Mouse (Mus musculus) left cerebral cortex, postnatal 25 days (tissue): ENCODE measurements around the gene Aamp. TPM values are rescaled to one million over a fixed set of nuclear protein-coding genes. Genes with fewer than 3 reads are reported as not detected.

Experiments used
- DNase-seq, 2 experiments: peaks; one replicate each; pipeline ENCODE4 v3.0.0; 2022; ENCODE audit warnings: low spot score in 2 of 2, mixed read lengths in 1 of 2
- intact Hi-C: fragments of 180-260 bp; cut with DNase I; formaldehyde crosslinking; loops from one replicate; pipeline ENCODE4 v1.15.1; 2025
- total RNA-seq, 2 experiments: library from RNA; stranded (reverse); gene quantifications; 2 replicates each; pipeline ENCODE4 v1.2.3; 2021

Gene Aamp
- total RNA-seq, 2 experiments from 2014 or later = 137 to 139 TPM

GRCm38 (mm10) chr1:74302835-74303234, 18.3 kb upstream of the Aamp start:
- intact Hi-C loops = no loop called here
- no peak for DNase-seq

DNA sequence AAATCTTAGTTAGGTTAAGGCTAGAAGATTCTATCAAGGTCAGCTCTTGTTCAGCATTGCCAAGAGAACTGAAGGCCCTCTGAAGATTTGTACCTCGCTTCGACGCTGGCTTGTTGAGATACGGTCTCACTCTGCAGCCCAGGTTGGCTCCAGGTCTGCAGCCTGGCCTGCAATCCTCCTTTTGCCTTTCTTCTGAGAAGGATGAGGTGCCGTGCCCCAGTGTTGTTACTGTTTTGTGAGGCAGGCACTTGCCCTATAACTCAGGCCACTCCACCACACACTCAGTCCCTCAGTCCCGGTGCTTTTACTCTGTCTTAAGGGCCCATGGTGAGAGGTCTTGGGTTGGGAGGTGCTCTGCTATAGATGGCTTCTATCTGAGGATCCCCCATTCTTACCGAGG, 17.7 kb upstream of the Aamp start:
- no peak for DNase-seq
- intact Hi-C loops = no loop called here

- intact Hi-C loops = no loop called here
- DNase-seq = no peak
These were observed 16.0 kb upstream of the Aamp start for GRCm38 (mm10) chr1:74300347-74301110.

DNA sequence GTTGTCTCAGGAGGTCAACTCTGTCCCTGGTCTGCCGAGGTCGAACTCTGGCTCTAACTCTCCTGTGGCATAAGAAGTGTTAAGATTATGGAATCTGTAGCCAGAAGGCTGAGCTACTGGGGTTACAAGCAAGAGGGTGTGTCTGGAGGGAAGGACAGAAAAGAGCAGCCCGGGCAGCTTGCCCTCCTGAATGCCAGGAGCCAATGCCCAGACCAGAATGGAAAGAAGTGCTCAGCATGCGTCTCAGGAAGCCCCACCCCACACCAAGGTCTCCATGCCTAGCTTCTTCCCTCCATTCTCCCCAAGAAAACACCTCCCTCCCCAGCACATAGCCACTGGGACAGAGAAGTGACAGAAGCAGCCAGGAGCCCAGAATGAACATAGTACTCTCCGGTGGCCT, 14.5 kb upstream of the Aamp start:
- DNase-seq = no peak
- intact Hi-C loops = loop anchor here (10.0 kb wide), 1 partner anchor 394 kb away; no protein-coding TSS in a partner anchor

GRCm38 (mm10) chr1:74298157-74298750, 13.7 kb upstream of the Aamp start:
- intact Hi-C loops = loop anchor here (10.0 kb wide), 1 partner anchor 393 kb away; no protein-coding TSS in a partner anchor

GRCm38 (mm10) chr1:74297269-74297668, 12.7 kb upstream of the Aamp start:
- DNase-seq = no peak
- intact Hi-C loops = loop anchor here (10.0 kb wide), 1 partner anchor 392 kb away; no protein-coding TSS in a partner anchor

More at GRCm38 (mm10) chr1:74298157-74298750, 13.7 kb upstream of the Aamp start:
- DNase-seq = no peak

GRCm38 (mm10) chr1:74296477-74296876, 11.9 kb upstream of the Aamp start:
- intact Hi-C loops = loop anchor here (10.0 kb wide), 1 partner anchor 392 kb away; no protein-coding TSS in a partner anchor
- DNase-seq = no peak

DNA sequence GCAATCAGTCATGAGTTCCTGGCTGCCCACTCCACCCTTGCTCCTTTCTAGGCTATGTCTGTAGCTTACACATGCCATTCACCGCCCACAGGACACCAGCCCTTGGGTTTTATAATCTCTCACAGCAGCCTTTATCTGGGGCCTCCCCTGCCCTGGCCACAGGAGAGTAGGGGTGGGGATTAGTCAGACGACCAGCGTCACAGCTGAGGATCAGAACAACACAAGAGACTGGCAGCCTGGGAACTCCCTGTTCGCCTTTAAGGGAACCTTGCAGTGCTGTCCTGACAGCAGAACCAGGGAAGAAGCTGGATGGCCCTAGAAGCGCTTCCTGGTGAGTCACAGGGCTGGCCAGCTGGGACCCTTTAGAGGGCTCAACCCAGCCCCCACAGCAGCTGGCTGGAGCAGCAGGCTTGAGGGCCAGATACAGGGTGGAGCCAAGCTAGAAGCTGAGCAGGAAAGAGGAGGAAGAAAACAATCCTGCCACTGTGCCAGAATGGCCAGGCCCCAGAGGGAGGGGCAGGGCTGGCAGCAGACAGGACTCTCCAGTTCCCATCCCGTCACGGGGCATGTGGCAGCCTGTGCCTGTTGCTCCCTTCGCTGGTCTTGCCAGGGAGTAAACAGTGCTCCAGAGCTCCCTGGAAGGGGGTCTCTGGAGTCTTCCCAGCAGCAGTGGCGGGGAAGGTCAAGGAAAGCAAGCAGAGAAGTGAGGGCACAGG, 11.1 kb upstream of the Aamp start:
- intact Hi-C loops = loop anchor here (10.0 kb wide), 1 partner anchor 391 kb away; no protein-coding TSS in a partner anchor
- DNase-seq = peak; percentile 78 to 92

DNA sequence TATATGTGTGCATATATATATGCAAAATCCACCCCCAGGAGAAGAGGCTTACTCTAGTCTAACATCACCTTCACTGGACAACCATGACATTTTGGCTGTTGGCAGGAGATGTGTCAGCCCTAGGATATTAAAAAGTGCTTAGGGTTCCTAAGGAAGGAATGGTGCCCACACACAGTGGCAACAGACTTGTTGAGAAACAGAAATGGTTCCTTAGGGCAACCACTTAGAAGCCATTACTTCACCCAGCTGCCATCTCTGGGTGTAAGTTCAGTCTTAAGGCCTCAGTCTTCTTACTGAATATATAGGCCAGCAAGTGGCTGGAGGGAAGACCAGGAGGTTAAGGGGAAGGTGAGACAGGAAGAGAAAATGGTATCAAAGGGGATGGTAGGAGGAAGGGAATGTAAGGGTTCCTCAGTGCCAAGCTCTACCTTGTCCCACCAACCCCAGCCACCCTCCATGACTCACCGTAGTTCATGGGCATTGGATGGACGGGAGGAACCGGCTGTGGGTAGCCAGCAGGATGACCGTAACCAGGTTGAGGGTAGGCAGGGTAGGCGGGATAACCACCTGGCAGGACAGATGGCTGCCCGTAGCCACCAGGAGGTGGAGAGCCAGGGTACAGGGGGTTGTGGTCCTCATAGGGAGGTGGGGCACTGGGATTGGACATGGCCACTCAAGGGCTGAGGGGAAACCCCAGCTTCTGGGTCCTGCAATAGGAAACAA, 10.4 kb upstream of the Aamp start:
- intact Hi-C loops = loop anchor here (10.0 kb wide), 1 partner anchor 390 kb away; no protein-coding TSS in a partner anchor
- DNase-seq = no peak

DNA sequence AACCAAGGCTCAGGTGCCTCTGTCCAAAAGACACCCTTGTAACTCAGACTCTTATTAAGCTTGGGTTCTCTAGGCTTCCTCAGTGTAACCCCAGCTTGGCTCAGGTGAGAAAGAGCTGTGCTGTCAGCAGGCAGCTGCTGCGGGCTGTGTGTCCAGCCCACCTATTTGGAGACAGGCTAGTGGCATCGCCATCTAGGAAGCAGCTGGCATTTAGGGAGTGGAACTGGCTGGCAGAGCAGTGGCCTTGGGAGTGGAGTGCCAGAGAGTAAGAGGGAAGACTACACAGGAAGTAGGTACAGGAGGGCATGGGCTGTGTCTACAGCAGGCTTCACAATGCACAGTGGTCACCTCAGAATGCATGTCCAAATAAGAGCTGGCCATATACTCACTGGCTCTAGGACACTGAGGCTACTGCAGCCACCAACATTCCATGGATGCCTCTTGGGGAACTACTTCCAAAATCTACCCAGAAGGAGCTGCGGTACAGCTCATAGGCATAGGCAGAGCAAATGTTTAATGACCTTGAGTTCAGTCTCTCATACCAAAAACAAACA, 9.6 kb upstream of the Aamp start:
- intact Hi-C loops = loop anchor here (10.0 kb wide), 1 partner anchor 389 kb away; no protein-coding TSS in a partner anchor
- DNase-seq = no peak

GRCm38 (mm10) chr1:74293306-74293960, 8.9 kb upstream of the Aamp start:
- DNase-seq = no peak
- intact Hi-C loops = loop anchor here (10.0 kb wide), 1 partner anchor 389 kb away; no protein-coding TSS in a partner anchor

DNA sequence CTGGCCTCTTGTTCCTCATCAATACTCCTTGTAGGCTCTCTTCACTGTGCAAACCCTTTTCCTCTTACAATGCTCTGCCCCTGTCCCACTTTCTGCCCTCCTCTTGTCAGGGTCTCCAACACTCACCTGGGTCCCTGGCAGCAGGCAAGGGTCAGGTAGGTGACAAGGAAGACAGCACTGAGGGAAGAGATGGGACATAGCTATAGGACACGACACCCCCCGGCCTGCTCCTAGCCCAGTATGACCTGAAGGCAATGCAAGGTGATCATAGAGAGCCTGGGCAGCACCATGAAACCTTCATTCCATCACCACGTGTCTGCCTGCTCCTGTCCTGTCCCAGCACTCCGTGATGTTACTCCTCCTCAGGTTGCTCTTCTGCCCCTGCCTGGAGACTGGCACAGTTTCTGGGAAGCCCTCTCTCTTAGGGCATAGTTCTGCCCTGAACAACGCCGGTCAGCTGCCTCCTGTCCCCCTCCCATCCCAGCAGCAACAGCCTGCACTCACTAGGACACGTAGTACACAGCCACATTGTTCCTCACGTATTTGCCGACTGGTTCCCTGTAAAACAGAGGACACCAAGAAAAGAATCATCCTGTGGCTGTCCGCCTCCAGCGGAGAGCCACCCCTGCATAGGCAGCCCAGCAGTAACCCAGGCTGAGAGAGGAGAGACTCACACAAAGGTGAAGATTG, 7.9 kb upstream of the Aamp start:
- DNase-seq = no peak
- intact Hi-C loops = loop anchor here (10.0 kb wide), 1 partner anchor 388 kb away; no protein-coding TSS in a partner anchor

GRCm38 (mm10) chr1:74290141-74290540, 5.6 kb upstream of the Aamp start:
- DNase-seq = no peak
- intact Hi-C loops = loop anchor here (10.0 kb wide), 1 partner anchor 385 kb away; no protein-coding TSS in a partner anchor

DNA sequence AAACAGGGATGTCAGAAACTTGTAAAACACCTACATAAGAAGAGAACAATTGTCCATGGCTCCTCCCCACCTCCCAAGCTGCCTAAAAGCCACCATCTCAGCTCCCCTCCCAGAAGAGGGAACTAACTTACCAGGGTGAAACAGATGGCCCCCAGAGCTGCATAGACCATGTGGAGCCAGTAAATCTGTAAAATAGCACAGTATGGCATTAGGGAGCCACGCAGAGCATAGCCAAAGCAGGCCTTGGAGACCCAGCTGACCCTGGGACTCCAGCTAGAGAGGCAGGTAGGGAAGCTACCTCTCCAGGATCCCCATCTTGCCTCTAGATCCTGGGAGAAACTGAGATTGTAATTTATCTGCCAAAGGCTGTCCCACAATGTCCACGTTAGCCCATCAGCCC, 5.2 kb upstream of the Aamp start:
- DNase-seq = no peak
- intact Hi-C loops = loop anchor here (5.0 to 10.0 kb wide), 2 partner anchors 163 to 385 kb away; no protein-coding TSS in a partner anchor

DNA sequence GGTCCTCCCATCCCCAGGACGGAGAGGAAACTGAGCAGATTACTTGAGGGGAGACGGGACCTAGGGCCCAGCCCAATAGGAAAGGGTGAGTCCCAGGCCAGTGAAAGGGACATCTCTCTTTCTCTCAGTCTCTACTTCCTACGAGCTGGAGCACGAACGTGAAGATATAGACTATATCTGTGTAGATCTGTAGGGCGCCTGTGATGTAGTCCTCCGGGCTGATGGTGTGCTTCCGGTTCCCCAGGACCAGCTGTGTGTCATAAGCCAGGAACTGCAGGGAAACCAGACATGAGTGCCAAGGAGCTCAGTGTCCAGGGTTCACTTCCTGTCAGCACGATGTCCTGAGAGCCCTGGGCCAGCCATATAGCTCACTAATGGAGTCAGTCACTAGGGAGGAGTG, 4.7 kb upstream of the Aamp start:
- intact Hi-C loops = loop anchor here (5.0 kb wide), 1 partner anchor 163 kb away; no protein-coding TSS in a partner anchor

GRCm38 (mm10) chr1:74288327-74288726, 3.8 kb upstream of the Aamp start:
- no peak for DNase-seq
- intact Hi-C loops = loop anchor here (5.0 kb wide), 1 partner anchor 164 kb away; no protein-coding TSS in a partner anchor

More for the DNA sequence above, 4.7 kb upstream of the Aamp start:
- no peak for DNase-seq

GRCm38 (mm10) chr1:74286869-74287607, 2.5 kb upstream of the Aamp start:
- intact Hi-C loops = loop anchor here (5.0 kb wide), 1 partner anchor 165 kb away; no protein-coding TSS in a partner anchor
- peak in 1 of 2 experiments; percentile 26 for DNase-seq
